Mouse (Mus musculus) kidney, adult 11 months (tissue): ENCODE results near the gene H2-Q7.
A peak's percentile ranks its signal among the peaks of the same experiment; 100 is the strongest.
"Not testable (repeated sequence)": the region's sequence is repeated elsewhere in the genome, so short reads cannot be mapped to it uniquely, and the experiment has no call there.

ENCODE experiments used
- DNase-seq: peaks from one replicate; pipeline ENCODE4 v3.0.0; 2022

Gene H2-Q7

DNA sequence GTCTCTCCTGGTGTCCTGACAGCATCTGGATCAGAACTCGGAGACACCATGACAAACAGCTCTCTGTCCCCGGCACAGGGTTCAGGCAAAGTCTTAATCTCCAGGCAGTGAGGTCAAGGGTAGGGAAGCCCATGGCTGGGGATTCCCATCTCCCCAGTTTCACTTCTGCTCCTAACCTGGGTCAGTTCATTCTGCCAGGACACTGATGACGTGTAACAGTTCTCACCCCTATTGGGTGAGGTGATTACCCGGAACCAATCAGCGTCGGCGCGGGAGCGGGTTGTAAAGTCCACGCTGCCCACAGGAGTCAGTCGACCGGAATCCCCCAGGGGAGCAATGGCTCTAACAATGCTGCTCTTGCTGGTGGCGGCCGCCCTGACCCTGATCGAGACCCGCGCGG, at the start of gene H2-Q7:
H2-Q7 (plus strand) TSS at position 271 of the 400 bp plus-strand sequence.
- peak; percentile 86 for DNase-seq

DNA sequence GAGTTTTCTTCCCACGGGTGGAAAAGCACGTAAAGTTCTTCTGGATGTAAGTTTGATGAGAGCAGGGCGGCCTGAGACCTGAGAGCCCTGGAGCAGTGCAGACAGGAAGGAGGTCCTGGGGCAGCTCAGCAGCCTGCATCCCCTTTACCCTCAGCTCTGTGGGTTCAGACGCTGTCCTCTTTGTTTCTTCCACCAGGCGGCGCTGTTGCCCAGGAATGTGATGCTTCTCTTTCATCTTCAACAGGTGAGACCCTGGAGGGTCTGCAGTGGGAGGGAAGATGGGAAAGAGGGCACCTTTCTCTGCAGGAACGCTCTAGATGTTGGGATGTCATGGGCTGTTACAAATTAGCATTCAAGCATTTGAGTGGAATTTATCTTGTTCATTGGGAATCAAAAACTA, 49.2 kb upstream of the H2-Q7 start:
- not testable (repeated sequence) for DNase-seq

DNA sequence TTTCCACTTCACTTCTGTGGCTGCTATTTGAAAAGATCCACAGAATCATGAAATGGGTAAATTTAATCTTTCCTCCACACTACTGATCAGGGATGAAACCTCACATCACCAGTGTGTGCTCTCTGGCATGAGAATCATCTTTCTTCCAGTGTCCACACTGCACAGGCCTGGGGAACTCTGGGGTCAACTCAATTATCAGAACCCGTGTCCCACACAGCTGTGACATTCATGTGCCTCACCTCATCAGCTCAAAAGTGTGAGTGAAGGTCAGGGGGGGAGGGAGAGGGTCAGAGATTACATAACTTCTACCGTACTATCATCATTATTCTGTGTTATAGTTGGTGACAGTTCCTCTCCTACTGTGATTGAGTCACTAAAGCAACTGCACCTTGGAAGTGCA, 46.3 kb upstream of the H2-Q7 start:
- not testable (repeated sequence) for DNase-seq

DNA sequence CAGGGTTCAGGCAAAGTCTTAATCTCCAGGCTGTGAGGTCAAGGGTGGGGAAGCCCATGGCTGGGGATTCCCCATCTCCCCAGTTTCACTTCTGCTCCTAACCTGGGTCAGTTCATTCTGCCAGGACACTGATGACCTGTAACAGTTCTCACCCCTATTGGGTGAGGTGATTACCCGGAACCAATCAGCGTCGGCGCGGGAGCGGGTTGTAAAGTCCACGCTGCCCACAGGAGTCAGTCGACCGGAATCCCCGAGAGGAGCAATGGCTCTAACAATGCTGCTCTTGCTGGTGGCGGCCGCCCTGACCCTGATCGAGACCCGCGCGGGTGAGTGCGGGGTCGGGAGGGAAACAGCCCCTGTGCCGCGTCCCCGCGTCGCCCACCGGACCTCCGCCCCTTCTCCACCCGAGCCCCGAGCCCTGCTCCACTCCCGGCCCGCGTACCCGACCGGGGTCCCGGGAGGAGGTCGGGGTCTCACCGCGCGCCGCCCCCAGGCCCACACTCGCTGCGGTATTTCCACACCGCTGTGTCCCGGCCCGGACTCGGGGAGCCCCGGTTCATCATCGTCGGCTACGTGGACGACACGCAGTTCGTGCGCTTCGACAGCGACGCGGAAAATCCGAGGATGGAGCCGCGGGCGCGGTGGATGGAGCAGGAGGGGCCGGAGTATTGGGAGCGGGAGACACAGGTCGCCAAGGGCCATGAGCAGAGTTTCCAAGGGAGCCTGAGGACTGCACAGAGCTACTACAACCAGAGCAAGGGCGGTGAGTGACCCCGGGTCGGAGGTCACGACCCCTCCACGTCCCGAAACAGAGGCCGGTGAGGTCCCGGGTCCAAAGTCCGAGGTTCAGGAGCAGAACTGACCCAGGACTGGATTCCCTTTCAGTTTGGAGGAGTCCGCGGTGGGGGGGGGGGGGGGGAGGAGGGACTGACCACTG, 44.8 kb upstream of the H2-Q7 start:
- DNase-seq, result peak; percentile 31

DNA sequence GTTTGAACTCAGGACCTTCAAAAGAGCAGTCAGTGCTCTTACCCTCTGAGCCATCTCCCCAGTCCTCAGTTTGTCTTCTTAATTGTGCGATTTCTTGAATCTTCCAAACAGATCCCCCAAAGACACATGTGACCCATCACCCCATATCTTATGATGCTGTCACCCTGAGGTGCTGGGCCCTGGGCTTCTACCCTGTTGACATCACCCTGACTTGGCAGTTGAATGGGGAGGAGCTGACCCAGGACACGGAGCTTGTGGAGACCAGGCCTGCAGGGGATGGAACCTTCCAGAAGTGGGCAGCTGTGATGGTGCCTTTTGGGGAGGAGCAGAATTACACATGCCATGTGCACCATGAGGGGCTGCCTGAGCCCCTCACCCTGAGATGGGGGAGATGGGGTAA, 42.0 kb upstream of the H2-Q7 start:
- not testable (repeated sequence) for DNase-seq

DNA sequence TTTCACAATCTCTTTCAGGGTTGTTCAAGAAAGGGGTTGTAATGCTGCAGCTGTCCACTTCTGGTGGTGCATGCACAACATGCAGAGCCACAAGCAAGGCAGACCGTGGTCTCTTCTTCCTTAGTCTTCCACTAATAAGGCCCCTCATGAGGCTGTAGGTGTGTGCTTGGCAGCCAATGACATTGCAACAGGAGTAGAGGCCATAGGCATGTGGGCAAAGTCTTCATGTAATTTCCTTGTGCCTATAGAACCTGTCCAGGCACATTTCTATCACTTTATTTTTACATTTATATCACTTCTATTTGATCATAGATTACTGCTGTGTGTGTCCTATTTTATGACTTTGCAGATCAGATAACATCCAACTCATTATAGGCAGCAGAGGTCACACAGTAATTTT, 25.9 kb upstream of the H2-Q7 start:
- DNase-seq, result not testable (repeated sequence)

DNA sequence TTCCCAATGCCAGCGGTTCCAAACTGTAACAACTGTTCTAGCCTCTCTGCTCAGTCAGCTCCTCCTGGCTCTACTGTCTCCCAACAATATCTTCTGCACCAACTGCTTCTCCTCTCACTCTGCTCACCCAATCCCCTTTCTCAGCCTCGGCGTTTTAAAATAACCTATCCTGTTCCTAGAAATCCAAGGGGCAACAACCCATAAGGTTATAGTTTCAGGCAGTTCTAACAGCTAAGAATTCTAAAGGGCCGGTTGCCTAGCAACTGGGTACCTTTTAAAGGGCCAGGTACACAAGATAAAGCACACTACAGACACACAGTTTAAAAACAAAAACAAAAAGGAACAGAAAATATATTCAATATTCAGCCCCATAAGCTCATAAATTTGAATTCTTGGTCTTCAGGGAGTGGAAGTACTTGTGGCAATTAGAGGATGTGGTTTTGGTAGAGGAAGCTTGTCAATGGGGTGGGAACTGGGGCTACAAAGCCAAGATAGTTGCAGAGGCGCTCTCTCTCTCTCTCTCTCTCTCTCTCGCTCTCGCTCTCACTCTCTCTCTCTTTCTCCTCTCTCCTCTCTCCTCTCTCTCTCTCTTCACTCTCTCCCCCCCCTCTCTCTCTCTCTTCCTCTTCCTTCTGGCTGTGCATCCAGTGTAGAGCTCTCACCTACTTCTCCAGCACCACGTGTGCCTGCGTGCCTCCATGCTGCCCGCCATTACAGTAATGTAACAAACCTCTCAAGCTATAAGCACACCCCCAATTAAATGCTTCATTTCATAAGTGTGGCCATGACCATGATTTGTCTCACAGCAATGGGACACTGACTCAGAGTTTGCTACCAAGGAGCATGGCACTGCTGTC, 23.5 kb upstream of the H2-Q7 start:
- not testable (repeated sequence) for DNase-seq

DNA sequence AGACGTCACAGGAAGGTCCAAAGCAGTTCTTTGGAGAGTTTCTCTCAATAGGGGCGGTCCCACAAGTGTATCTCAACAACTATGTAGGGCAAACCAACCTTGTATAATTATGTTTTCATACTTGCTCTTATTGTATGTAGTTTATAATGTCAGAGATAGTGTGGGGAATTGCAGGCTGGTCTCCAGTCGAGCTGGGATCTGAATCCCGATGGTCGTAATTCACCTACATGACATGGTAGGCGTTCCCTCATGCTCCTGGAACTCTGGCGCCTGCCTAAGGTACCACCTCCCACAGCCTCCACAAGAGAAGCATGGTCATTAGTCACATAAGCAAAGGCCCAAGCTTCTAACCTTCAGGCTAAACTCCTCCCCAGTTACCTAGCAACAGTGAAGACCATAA, 20.2 kb upstream of the H2-Q7 start:
- DNase-seq, result no peak

DNA sequence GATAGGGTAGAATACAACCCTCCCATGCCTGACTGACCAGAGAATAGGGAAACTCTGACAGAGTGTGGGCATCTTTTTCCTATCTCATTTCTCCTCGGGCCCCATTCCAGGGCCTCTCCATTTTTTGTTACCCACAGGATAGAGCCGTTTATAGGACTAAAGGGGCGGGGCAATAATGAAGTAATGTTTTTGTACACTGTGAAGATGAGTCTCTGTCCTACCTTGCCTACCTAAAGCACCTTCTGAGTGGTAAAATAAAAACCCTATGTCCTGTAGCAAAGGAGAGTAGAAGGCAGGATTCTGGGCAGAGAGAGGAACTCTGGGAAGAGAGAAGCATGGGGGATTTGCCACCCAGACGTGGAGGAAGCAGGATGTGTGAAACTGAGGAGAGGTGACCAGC, 19.4 kb upstream of the H2-Q7 start:
- DNase-seq, result not testable (repeated sequence)

DNA sequence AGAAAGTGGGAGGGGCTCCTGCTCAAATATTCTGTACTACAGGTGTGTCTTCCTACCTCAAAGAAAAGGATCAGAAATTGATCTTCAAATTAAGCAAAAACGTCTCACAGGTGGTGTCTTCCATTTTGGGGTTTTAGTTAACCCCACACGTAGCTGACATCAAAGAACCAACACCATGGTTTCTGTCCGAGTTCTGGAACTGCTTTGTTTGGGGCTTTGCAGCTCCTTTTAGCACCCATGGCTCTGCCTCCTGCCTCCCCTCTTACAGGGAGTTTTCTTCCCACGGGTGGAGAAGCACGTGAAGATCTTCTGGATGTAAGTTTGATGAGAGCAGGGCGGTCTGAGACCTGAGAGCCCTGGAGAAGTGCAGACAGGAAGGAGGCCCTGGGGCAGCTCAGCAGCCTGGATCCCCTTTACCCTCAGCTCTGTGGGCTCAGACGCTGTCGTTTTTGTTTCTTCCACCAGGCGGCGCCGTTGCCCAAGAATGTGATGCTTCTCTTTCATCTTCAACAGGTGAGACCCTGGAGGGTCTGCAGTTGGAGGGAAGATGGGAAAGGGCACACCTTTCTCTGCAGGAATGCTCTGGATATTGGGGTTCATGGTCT, 18.6 kb upstream of the H2-Q7 start:
- DNase-seq, result not testable (repeated sequence)

DNA sequence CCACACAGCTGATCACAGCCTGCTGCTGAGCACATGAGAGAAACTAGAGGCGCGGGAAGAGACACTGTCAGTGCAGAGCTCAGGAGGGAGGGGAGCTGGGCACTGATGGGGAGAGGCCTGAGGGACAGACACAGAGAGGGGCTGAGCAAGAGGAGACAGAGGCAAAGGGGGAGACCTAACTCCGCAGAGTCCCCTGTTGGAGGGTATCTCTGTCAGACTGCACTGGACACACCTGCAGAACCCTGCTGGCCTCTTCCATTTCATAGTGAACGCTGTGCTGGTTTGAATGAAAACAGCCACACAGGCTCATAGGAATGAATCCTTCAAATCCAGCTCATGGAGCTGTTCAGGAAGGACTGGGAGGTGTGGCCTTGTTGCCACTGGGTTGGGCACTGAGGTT, 17.6 kb upstream of the H2-Q7 start:
- not testable (repeated sequence) for DNase-seq

DNA sequence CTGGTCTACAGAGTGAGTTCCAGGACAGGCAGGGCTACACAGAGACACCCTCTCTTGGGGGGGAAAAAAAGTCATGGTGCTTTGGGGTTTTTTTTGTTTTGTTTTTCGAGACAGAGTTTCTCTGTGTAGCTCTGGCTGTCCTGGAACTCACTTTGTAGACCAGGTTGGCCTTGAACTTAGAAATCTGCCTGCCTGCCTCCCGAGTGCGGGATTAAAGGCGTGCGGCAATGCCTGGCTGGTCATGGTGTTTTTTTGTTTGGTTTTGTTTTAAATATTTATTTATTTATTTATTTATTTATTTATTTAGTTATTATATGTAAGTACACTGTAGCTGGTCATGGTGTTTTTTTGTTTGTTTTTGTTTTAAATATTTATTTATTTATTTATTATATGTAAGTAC, 16.6 kb upstream of the H2-Q7 start:
- not testable (repeated sequence) for DNase-seq

DNA sequence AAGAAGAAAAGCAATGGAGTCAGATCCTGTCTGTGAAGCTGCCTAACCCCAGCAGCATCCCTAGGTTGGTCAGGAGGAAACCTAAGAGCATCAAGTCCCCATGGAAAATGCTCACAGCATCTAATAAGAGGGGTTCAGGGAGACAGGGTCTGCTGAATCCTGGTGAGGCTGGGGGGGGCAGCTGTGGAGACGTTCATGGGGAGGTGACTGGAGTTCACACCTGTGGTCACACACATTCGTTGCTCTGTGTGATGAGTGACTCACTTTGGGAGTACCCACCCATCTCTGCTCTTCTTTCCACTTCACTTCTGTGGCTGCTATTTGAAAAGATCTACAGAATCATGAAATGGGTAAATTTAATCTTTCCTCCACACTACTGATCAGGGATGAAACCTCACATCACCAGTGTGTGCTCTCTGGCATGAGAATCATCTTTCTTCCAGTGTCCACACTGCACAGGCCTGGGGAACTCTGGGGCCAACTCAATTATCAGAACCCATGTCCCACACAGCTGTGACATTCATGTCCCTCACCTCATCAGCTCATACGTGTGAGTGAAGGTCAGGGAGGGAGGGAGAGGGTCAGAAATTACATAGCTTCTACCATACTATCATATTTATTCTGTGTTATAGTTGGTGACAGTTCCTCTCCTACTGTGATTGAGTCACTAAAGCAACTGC, 15.7 kb upstream of the H2-Q7 start:
- not testable (repeated sequence) for DNase-seq

DNA sequence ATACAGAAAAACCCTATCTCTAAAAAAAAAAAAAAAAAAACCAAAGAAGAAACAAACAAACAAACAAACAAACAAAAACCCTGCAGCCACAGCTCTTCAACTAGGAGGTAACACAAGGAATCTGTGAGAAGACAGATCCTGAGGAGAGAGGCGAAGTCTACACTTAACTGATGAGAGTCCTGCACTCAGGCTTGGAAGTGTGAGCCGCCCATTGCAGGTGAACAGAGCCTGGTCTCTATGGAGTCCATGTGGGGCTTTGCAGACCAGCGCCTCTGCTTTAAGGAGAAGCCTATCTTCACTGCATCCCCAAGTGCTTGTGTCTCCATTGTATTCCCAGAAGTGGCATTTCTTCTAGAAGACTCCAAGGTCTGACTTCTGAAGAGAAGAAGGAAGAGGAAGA, 14.8 kb upstream of the H2-Q7 start:
- not testable (repeated sequence) for DNase-seq

DNA sequence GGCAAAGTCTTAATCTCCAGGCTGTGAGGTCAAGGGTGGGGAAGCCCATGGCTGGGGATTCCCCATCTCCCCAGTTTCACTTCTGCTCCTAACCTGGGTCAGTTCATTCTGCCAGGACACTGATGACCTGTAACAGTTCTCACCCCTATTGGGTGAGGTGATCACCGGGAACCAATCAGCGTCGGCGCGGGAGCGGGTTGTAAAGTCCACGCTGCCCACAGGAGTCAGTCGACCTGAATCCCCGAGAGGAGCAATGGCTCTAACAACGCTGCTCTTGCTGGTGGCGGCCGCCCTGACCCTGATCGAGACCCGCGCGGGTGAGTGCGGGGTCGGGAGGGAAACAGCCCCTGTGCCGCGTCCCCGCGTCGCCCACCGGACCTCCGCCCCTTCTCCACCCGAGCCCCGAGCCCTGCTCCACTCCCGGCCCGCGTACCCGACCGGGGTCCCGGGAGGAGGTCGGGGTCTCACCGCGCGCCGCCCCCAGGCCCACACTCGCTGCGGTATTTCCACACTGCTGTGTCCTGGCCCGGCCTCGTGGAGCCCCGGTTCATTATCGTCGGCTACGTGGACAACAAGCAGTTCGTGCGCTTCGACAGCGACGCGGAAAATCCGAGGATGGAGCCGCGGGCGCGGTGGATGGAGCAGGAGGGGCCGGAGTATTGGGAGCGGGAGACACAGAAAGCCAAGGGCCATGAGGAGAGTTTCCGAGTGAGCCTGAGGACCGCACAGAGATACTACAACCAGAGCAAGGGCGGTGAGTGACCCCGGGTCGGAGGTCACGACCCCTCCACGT, 14.1 kb upstream of the H2-Q7 start, which contains the start of gene H2-Q6:
H2-Q6 (plus strand) TSS at position 227 of the 793 bp plus-strand sequence.
- DNase-seq, result peak; percentile 76

DNA sequence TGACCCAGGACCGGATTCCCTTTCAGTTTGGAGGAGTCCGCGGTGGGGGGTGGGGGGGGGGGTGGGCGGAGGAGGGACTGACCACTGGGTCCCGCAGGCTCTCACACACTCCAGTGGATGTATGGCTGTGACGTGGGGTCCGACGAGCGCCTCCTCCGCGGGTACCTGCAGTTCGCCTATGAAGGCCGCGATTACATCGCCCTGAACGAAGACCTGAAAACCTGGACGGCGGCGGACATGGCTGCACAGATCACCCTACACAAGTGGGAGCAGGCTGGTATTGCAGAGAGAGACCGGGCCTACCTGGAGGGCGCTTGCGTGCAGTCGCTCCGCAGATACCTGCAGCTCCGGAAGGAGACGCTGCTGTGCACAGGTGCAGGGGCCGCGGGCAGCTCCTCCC, 13.5 kb upstream of the H2-Q7 start:
- DNase-seq, result not testable (repeated sequence)

DNA sequence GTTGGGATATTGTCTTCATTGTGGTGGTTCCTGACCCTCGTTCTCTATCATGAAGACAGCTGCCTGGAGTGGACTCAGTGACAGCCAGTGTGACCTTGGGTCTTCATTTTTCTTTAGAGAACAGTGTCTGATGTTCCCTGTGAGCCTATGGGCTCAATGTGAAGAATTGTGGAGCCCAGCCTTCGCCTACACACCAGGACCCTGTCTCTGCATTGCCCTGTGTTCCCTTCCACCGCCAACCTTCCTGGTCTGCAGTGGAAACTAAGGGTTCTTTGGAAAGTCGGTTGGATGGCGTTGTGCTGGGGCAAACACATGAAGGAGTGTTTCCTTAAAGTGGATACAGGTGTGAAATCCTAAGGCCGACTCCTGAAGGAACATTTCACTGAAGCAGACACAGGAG, 10.1 kb upstream of the H2-Q7 start:
- not testable (repeated sequence) for DNase-seq

DNA sequence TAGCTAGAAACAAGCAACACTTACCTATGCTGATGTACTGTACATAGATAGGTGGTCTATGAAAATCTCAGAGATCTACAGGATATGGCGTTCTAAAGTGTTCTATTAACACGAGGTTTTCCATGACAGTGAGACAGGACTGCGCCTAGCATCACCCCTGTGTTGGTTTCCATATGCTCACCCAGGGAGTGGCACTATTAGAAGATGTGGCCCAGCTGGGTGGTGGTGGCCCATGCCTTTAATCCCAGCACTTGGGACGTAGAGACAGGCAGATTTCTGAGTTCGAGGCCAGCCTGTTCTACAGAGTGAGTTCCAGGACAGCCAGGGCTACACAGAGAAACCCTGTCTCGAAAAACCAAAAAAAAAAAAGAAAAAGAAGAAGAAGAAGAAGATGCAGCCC, 8.3 kb upstream of the H2-Q7 start:
- DNase-seq, result not testable (repeated sequence)

DNA sequence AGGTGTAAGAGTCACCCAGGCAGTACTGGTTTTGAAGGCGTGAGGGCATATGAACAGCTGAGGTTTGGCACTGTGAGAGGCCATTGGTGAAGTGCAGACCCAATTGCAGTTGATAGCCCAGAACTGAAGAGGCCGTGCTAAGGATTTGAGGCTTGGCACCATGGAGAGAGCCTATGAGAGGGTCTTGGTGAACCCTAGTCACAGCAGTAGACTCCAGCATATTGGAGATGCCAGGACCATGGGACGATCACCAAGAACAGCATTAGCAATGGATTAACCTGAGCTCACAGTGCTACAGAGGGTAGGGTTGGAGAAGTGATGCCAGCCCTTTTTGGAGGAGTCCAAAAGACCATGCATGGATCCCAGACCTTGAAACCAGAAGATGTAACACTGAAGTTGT, 6.8 kb upstream of the H2-Q7 start:
- DNase-seq, result not testable (repeated sequence)

DNA sequence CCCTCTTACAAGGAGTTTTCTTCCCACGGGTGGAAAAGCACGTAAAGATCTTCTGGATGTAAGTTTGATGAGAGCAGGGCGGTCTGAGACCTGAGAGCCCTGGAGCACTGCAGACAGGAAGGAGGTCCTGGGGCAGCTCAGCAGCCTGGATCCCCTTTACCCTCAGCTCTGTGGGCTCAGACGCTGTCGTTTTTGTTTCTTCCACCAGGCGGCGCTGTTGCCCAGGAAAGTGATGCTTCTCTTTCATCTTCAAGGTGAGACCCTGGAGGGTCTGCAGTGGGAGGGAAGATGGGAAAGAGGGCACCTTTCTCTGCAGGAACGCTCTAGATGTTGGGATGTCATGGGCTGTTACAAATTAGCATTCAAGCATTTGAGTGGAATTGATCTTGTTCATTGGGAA, 4.1 kb upstream of the H2-Q7 start:
- not testable (repeated sequence) for DNase-seq

DNA sequence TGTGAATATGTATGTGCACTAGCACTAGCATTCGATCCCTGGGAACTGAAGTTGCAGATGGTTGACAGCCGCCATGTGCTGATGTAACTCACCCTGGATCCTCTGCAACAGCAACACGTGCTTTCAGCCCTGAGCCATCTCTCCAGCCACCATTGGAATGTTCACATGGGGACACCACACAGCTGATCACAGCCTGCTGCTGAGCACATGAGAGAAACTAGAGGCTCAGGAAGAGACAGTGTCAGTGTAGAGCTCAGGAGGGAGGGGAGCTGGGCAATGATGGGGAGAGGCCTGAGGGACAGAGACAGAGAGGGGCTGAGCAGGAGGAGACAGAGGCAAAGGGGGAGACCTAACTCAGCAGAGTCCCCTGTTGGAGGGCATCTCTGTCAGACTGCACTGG, 3.4 kb upstream of the H2-Q7 start:
- DNase-seq, result not testable (repeated sequence)
